Mouse (Mus musculus) forebrain, embryonic 13.5 days (tissue): ENCODE measurements around the gene B3gat3. TPM values are rescaled to one million over a fixed set of nuclear protein-coding genes. Genes with fewer than 3 reads are reported as not detected.
A peak's percentile ranks its signal among the peaks of the same experiment; 100 is the strongest.
"Not testable (repeated sequence)": the region's sequence is repeated elsewhere in the genome, so short reads cannot be mapped to it uniquely, and the experiment has no call there.

Experiments
- ATAC-seq: fragments of 200-750 bp; cut with Nextera tagmentation; 2 replicates; pipeline ENCODE4 v1.8.0; 2017
- H3K27ac ChIP-seq: fragments of 300-500 bp; sonication (generic); 2 replicates; pipeline ENCODE4 v1.5.1; 2015; ENCODE audit warnings: inconsistent platforms, mild to moderate bottlenecking, moderate library complexity
- H3K27me3 ChIP-seq: fragments of 300-500 bp; sonication (generic); 2 replicates; pipeline ENCODE4 v1.6.1; 2015; ENCODE audit warnings: mild to moderate bottlenecking, inconsistent platforms
- H3K36me3 ChIP-seq: fragments of 300-500 bp; sonication (generic); 2 replicates; pipeline ENCODE4 v1.6.1; 2015; ENCODE audit warnings: mild to moderate bottlenecking, inconsistent platforms; ENCODE audit not compliant: poor library complexity, severe bottlenecking
- H3K4me1 ChIP-seq: fragments of 300-500 bp; sonication (generic); 2 replicates; pipeline ENCODE4 v1.6.1; 2015; ENCODE audit warnings: inconsistent platforms
- H3K4me2 ChIP-seq: fragments of 300-500 bp; sonication (generic); 2 replicates; pipeline ENCODE4 v1.6.1; 2015; ENCODE audit warnings: inconsistent platforms, mild to moderate bottlenecking, moderate library complexity
- H3K4me3 ChIP-seq: fragments of 300-500 bp; sonication (generic); 2 replicates; pipeline ENCODE4 v1.5.1; 2015; ENCODE audit warnings: mild to moderate bottlenecking, inconsistent platforms
- H3K9ac ChIP-seq: fragments of 300-500 bp; sonication (generic); 2 replicates; pipeline ENCODE4 v1.6.1; 2015; ENCODE audit warnings: mild to moderate bottlenecking, inconsistent platforms
- H3K9me3 ChIP-seq: fragments of 300-500 bp; sonication (generic); replicated peaks from 2 replicates; pipeline ENCODE4 v1.6.1; 2016; ENCODE audit warnings: inconsistent platforms
- WGBS: fragments of 180-500 bp; shearing (Covaris S2); methylation state at CpG from one replicate; pipeline ENCODE4 v1.1.7; 2015; 5-methylcytosine and 5-hydroxymethylcytosine counted together
- polyA plus RNA-seq: library from polyadenylated mRNA; unstranded; fragments of >200 nt; fragmentation: Nextera tagmentation; extraction: Ambion mirVana; gene quantifications from 2 replicates; pipeline ENCODE4 v1.2.1, GENCODE M21; 2015

B3gat3 gene
- polyA plus RNA-seq, 1 experiment from 2014 or later, result 66.4 TPM

DNA sequence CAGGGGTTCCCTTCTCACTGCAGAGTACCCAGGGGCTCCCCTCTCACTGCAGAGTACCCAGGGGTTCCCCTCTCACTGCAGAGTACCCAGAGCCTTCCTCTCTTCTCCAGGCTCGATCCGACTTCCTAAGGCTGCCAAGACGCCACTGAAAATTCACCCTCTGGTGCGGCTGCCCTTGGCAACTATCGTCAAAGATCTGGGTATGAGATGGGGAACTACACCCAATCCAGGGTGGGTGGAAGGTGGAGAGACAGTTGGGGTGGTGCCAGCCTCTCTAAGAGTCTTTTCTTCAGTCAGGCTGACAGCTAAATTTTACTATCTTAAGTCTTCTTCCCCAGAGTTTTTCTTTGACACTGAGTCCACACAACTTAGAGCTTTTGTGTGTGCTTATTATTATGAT, 30.0 kb downstream of the B3gat3 start:
- H3K36me3 ChIP-seq, result peaks cover 72% of the 10 kb centered on the region
- ATAC-seq, result no peak
- 95% methylated on average over 5 of the region's 5 CpGs for WGBS

DNA sequence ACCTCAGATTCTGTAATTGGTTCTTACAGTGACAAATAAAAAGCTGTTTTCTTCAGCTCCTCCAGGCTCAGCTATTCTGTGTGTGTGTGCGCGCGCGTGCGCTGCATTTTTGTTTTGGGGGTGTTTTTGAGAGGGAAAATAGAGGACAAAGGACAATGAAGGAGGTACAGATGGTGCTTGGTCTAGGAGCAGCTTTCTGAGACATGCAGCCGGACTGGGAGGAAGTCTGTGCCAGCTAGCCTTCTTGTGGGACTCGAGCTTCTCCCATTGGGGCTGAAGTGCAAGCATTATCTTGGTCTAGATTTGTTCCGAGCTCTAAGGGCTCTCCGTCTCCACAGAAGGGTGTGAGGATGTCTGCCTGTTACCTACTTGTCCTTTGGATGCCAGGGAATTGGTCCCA, 32.1 kb downstream of the B3gat3 start:
- H3K27ac ChIP-seq, result peak overlapping the region; percentile 97
- H3K4me2 ChIP-seq, result peak overlapping the region; percentile 96
- H3K4me3 ChIP-seq, result 0 out of 2 replicates have a peak overlapping the region, but pooled peaks have one; percentile 1
- H3K36me3 ChIP-seq, result peaks cover 64% of the 10 kb centered on the region
- WGBS, result 57% methylated on average over 9 of the region's 9 CpGs
- H3K9ac ChIP-seq, result peak overlapping the region; percentile 71
- no peaks in the 10 kb centered on the region for H3K27me3 ChIP-seq
- peak; percentile 23 for ATAC-seq
- H3K9me3 ChIP-seq, result no peaks in the 10 kb centered on the region
- peaks cover 37% of the 10 kb centered on the region for H3K4me1 ChIP-seq

More for the DNA sequence above, 30.0 kb downstream of the B3gat3 start:
- Histone ChIP-seq H3K27me3 (no peaks in the 10 kb centered on the region), H3K4me2 (no peak overlapping the region), H3K4me3 (no peak overlapping the region), H3K4me1 (peaks cover 37% of the 10 kb centered on the region), H3K9ac (no peak overlapping the region), H3K9me3 (no peaks in the 10 kb centered on the region), H3K27ac (no peak overlapping the region)

DNA sequence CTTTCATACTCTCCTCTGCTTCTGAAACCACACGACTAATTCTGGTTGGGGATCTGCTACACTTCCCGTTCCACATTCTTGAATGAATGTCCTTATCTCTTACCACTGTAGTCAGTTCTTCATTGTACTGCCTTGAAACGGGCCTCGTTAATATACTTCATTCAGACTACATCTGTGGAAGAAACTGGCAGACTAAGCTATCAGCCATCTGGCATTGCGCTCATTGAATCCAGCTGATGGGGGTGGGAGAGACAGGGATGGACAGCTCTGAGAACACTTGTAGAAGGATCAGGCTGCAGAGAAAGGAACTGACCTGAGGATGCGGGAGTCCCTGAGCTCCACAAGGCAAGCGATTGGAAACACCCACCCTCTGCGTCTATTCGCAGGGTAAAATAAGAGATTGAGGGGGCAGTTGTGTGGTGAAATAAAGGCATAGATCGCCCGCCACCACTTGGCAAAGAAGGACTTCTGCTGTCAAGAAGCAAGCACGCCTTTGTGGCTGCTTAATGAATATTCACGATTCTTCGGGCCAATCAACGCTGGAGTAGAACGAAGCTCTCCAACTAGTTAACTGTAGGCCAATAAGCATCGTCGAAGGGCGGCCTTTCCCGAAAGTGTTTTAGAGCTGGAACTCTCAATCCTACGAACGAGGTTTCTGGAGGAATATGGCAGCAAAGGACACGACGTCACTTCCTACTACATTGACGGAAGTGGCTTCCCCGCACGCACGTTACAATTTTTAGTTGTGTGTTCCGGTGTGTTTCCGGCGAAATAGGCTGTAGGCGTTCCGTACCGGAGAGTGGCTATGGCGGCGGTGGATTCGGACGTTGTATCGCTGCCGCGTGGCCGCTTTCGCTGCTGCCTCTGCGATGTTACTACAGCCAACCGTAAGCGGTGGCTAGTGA, 33.2 kb downstream of the B3gat3 start, which contains the start of gene Tut1:
TSS of gene Tut1 (plus strand) at position 713 of the 905 bp plus-strand sequence.
- Histone ChIP-seq H3K27me3 (no peaks in the 10 kb centered on the region), H3K9me3 (no peaks in the 10 kb centered on the region), H3K4me3 (peak within 1 kb of the TSS; percentile 72), H3K9ac (peak within 1 kb of the TSS; percentile 80), H3K36me3 (peaks cover 64% of the 10 kb centered on the region), H3K27ac (peak within 1 kb of the TSS; percentile 97), H3K4me1 (peaks cover 37% of the 10 kb centered on the region), H3K4me2 (peak within 1 kb of the TSS; percentile 96)
- WGBS, result under 1% methylated on average over 46 of the region's 46 CpGs
- peak; percentile 97 for ATAC-seq

DNA sequence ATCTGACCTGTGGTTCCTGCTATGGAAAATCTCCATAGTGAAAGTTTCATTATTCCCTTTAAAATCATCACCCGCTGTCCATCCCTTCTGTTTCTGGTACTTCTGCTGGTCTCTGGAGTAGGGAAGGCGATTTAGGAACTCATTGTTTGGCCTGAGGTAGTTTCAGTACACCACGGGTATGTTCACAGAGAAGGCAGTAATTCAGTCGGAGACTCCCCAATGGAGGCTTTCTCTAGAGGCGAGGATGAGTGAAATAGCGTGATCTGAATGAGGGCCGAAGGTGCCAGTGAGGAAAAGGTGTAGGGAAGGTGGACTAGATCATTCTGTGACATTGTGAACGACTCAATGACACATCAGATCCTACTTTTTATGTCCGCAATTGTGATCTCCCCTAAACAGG, 34.0 kb downstream of the B3gat3 start:
- WGBS, result 5% methylated on average over 9 of the region's 9 CpGs
- no peaks in the 10 kb centered on the region for H3K9me3 ChIP-seq
- H3K4me3 ChIP-seq, result peak overlapping the region; percentile 72
- H3K27me3 ChIP-seq, result no peaks in the 10 kb centered on the region
- H3K27ac ChIP-seq, result peak overlapping the region; percentile 97
- H3K36me3 ChIP-seq, result peaks cover 62% of the 10 kb centered on the region
- peaks cover 37% of the 10 kb centered on the region for H3K4me1 ChIP-seq
- H3K4me2 ChIP-seq, result peak overlapping the region; percentile 96
- peak overlapping the region; percentile 80 for H3K9ac ChIP-seq
- no peak for ATAC-seq

DNA sequence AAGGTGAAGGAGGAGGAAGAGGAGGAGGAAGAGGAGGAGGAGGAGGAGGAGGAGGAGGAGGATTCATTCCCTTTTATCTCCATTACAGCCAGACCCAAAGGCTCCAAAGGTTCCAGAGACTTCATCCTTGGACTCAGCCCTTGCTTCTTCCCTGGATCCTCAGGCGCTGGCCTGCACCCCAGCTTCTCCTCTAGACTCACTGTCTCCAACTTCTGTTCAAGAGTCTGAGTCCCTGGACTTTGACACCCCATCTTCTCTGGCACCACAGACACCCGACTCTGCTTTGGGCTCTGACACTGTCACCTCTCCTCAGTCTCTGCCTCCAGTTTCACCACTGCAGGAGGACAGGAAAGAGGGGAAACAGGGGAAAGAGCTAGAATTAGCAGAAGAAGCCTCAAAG, 42.1 kb downstream of the B3gat3 start:
- Histone ChIP-seq H3K9ac (no peak overlapping the region), H3K9me3 (no peaks in the 10 kb centered on the region), H3K27ac (no peak overlapping the region), H3K4me2 (no peak overlapping the region), H3K4me3 (no peak overlapping the region), H3K4me1 (peaks cover 12% of the 10 kb centered on the region), H3K36me3 (peaks cover 84% of the 10 kb centered on the region), H3K27me3 (no peaks in the 10 kb centered on the region)
- 92% methylated on average over 2 of the region's 2 CpGs for WGBS
- ATAC-seq, result no peak

DNA sequence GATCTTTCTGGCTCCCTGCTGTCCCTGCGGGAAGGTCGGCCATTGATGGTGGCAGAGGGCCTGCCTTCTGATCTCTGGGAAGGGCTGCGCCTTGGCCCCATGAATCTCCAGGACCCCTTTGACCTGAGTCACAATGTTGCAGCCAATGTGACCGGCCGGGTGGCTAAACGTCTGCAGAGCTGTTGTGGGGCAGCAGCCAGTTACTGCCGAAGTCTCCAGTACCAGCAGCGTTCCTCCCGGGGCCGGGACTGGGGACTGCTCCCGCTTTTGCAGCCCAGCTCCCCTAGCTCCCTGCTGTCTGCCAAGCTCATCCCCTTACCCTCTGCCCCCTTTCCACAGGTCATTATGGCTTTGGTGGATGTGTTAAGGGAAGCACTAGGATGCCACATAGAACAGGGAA, 44.9 kb downstream of the B3gat3 start:
- 90% methylated on average over 11 of the region's 11 CpGs for WGBS

DNA sequence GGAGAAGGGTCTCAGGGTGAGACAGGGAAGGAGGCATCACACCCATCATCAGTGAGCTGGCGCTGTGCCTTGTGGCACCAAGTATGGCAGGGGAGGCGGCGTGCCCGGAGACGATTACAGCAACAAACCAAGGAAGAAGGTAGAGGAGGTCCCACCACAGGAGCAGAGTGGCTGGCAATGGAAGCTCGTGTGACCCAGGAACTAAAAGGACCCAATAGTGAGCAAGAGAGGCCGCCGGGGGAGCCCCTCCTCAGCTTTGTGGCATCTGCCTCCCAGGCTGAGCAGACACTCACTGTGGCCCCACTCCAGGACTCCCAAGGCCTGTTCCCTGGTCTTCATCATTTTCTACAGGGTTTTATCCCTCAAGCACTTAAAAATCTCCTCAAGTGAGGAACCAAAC, 45.6 kb downstream of the B3gat3 start:
- H3K36me3 ChIP-seq, result peaks cover 75% of the 10 kb centered on the region
- H3K4me3 ChIP-seq, result peak overlapping the region; percentile 73
- WGBS, result 83% methylated on average over 8 of the region's 8 CpGs

More for the DNA sequence above, 44.9 kb downstream of the B3gat3 start:
- Histone ChIP-seq H3K36me3 (peaks cover 75% of the 10 kb centered on the region), H3K4me3 (no peak overlapping the region), H3K27me3 (no peaks in the 10 kb centered on the region), H3K27ac (no peak overlapping the region), H3K4me2 (no peak overlapping the region), H3K9ac (peak overlapping the region; percentile 26; the same call in 1 of the 2 replicates), H3K9me3 (no peaks in the 10 kb centered on the region), H3K4me1 (peaks cover 25% of the 10 kb centered on the region)
- ATAC-seq, result no peak

DNA sequence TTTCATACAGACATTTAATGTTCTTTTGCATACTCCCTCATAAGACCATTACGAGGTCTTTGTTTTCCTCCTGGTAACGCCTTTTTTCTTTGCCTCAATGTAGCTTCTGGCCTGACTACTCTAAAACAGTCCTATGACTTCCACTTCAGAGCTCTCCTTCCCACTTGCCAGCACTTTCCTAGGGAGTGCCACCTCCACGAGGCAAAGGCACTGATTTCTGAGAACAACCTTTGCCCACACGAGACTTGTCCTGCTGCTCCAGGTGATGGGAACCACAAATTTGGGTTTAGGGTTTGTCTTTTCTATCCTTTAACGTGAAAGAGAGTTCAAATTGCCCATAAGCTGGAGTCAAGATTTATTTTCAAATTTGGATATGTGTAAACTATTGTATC, 46.0 kb downstream of the B3gat3 start:
- Histone ChIP-seq H3K27me3 (no peaks in the 10 kb centered on the region), H3K36me3 (peaks cover 76% of the 10 kb centered on the region), H3K4me2 (peak overlapping the region; percentile 82), H3K4me1 (peaks cover 25% of the 10 kb centered on the region), H3K9ac (peak overlapping the region; percentile 53), H3K4me3 (peak overlapping the region; percentile 73), H3K9me3 (no peaks in the 10 kb centered on the region), H3K27ac (peak overlapping the region; percentile 84)
- 51% methylated on average over 5 of the region's 5 CpGs for WGBS
- ATAC-seq, result no peak

More for the DNA sequence above, 45.6 kb downstream of the B3gat3 start:
- H3K27ac ChIP-seq, result peak overlapping the region; percentile 84; the same call in 1 of the 2 replicates
- ATAC-seq, result no peak
- H3K4me2 ChIP-seq, result peak overlapping the region; percentile 82
- no peaks in the 10 kb centered on the region for H3K27me3 ChIP-seq
- H3K9ac ChIP-seq, result peak overlapping the region; percentile 53; the same call in 1 of the 2 replicates
- no peaks in the 10 kb centered on the region for H3K9me3 ChIP-seq
- peaks cover 25% of the 10 kb centered on the region for H3K4me1 ChIP-seq

DNA sequence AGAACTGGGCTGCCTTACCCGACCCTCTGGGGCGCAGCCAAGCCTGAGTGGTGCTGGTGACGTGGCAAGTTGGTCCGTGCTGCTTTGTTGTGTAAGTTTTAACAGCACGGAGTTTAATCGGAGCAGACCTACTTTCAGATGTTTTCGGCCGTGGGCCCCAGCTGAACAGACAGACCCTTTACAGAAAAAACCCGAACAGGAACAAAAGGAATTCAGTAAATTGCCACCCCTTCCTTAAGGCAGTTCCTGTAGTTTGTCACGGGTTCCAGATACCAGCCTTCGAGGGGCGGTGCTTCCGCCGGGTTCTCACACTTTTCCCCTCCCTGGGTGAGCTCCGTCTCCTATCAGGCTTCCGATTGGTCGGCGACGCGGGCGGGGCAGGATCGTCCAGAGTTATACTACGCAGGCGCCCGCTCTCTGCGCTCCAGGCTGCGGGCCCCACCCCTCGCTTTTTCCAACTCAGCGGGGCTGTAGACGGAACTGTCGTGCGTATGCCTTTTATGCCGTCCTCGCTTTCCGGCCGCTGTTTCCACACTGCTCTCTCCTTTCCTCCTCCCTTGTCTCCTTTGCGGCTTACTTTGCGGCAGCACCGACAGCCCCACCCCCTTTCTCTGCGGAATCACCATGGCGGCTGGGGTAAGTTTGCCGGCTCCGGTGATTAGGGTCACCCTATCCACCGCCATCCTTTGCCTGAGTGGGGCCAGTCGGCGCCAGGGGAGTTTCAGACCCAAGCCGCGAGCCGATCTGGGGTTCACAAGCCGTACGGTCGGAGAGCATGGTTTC, 46.6 kb downstream of the B3gat3 start, which contains the start of gene Eef1g:
TSS of gene Eef1g (plus strand) at position 452 of the 783 bp plus-strand sequence.
- no peaks in the 10 kb centered on the region for H3K9me3 ChIP-seq
- peak within 1 kb of the TSS; percentile 73 for H3K4me3 ChIP-seq
- peak within 1 kb of the TSS; percentile 86 for H3K27ac ChIP-seq
- peak within 1 kb of the TSS; percentile 94 for H3K9ac ChIP-seq
- peaks cover 76% of the 10 kb centered on the region for H3K36me3 ChIP-seq
- ATAC-seq, result peak; percentile 99
- no peaks in the 10 kb centered on the region for H3K27me3 ChIP-seq
- peaks cover 25% of the 10 kb centered on the region for H3K4me1 ChIP-seq
- under 1% methylated on average over 52 of the region's 52 CpGs for WGBS
- H3K4me2 ChIP-seq, result peak within 1 kb of the TSS; percentile 82

DNA sequence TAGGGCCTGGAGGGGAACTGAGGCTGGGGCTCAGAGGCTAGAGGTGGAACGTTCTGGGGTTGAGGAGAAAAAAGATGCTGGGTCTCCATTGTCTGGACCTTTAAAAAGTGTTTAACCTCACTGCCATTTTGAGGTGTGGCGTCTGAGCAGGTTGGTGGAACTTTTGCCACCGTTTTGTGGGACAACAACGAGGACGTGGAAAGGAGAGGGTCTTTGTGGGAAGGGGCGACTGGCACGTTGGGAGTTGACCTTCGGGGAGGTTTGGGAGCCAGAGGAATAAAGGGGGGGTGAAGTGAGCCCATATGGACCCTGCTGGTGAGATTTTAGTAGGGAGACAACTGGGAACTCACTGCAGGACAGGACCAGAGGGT, 47.2 kb downstream of the B3gat3 start:
- no peaks in the 10 kb centered on the region for H3K9me3 ChIP-seq

DNA sequence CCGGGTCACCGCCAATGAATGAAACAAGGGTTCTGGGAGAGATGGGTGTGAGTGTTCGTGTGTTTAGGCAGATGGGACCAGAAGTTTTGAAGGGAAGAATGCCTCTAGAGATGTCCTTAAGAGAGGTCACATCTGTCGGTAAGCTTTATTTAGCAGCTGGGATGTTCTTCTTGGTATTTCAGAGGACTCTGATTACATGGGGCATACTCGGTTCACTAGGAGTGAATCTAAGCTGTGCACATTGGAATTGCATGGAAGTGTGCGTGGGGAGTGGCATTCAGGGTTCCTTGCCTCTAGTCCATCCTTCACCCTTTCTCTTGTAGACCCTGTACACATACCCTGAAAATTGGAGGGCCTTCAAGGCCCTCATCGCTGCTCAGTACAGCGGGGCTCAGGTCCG, 47.7 kb downstream of the B3gat3 start:
- Histone ChIP-seq H3K27me3 (no peaks in the 10 kb centered on the region), H3K4me3 (peak overlapping the region; percentile 73), H3K36me3 (peaks cover 76% of the 10 kb centered on the region), H3K9ac (peak overlapping the region; percentile 94), H3K4me2 (peak overlapping the region; percentile 82), H3K27ac (no peak overlapping the region), H3K9me3 (no peaks in the 10 kb centered on the region), H3K4me1 (peaks cover 25% of the 10 kb centered on the region)
- ATAC-seq, result no peak
- WGBS, result 5% methylated on average over 9 of the region's 9 CpGs

More for the DNA sequence above, 47.2 kb downstream of the B3gat3 start:
- H3K27ac ChIP-seq, result peak overlapping the region; percentile 86
- peaks cover 76% of the 10 kb centered on the region for H3K36me3 ChIP-seq
- no peaks in the 10 kb centered on the region for H3K27me3 ChIP-seq
- peak overlapping the region; percentile 73 for H3K4me3 ChIP-seq
- 0% methylated on average over 8 of the region's 8 CpGs for WGBS
- peak overlapping the region; percentile 94 for H3K9ac ChIP-seq
- peak overlapping the region; percentile 82 for H3K4me2 ChIP-seq
- peaks cover 25% of the 10 kb centered on the region for H3K4me1 ChIP-seq
- ATAC-seq, result no peak

DNA sequence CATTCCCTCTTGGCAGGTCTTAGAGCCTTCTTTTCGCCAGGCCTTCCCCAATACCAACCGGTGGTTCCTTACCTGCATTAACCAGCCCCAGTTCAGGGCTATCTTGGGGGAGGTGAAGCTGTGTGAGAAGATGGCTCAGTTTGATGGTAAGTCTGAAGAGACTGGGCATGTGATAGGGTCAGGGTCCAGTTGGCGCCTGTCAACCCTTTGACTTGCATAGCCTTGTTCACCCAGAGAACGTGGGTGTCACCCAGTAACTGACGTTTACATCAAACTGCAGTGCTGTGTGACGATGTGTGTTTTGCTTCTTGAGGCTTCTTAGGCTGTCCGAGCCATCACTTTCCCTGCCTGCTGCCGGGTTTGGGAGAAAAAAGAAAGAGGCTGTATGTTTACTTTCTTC, 52.3 kb downstream of the B3gat3 start:
- 90% methylated on average over 8 of the region's 8 CpGs for WGBS

More for the DNA sequence above, 52.3 kb downstream of the B3gat3 start:
- H3K4me2 ChIP-seq, H3K27ac ChIP-seq, H3K4me3 ChIP-seq, ATAC-seq, H3K27me3 ChIP-seq, H3K9ac ChIP-seq, H3K9me3 ChIP-seq: not testable (repeated sequence)
- Histone ChIP-seq H3K36me3 (peaks cover 91% of the 10 kb centered on the region), H3K4me1 (peaks cover 13% of the 10 kb centered on the region)
